Mouse (Mus musculus) frontal cortex, postnatal 25 days (tissue): ENCODE measurements around the gene Snrnp70.

ENCODE experiments used
- DNase-seq, 2 experiments: peaks; one replicate each; pipeline ENCODE4 v3.0.0; 2022; ENCODE audit warnings: low spot score in 2 of 2

Snrnp70 gene

DNA sequence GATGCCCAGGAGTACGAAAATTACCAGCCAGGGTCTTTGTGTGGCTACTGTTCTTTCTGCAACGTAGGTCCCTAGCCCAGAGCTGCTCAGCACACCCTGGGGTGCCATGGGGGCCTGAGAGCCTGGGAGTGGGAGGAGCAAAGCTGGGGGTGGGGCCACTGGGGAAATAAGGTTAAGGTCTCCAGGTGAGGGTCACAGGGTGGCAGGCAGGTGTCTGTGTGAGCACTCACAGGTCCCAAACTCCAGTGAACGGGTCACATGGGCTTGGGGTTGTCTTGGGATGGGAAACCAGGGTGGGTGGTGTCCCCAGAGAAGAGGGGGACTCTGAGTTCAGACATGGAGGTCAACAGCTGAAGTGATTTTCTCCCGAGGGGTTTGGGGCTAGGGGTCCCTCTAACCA, 58.1 kb downstream of the Snrnp70 start:
- DNase-seq = no peak

DNA sequence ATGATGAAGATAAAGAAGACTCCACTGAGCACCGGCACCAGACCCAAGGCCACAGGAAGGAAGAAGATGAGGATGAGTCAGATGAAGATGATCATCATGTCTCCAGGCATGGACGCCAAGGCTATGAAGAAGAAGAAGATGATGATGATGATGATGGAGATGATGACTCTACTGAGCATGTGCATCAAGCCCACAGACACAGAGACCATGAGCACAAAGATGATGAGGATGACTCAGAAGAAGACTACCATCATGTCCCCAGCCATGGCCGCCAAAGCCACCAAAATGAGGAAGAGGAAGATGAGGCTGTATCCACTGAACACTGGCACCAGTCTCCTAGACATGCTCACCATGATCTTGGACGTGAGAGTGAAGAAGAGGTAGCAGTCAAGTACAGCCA, 59.2 kb downstream of the Snrnp70 start:
- no peak for DNase-seq

DNA sequence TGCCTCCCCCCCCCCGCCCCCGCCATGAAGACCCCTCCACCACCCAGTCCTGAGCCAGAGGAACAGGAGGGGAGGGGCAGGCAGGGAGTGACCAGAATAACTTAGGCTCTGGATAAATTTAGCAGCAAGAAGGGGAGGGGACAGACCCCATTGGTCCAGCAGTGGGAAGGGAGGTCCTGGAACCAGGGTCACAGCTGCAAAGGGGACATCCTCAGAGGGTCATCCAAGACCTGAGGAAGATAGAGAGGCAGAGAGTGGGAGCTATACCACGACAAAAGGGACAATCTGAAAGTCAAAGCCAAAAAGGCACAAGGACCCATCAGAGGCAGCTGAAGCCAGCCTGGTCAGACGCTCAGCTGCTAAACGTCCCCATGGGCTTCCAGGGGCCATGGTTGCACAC, 60.5 kb downstream of the Snrnp70 start, which contains the start of gene Hrc:
Hrc (plus strand) TSS at position 235 of the 400 bp plus-strand sequence.
- no peak for DNase-seq

DNA sequence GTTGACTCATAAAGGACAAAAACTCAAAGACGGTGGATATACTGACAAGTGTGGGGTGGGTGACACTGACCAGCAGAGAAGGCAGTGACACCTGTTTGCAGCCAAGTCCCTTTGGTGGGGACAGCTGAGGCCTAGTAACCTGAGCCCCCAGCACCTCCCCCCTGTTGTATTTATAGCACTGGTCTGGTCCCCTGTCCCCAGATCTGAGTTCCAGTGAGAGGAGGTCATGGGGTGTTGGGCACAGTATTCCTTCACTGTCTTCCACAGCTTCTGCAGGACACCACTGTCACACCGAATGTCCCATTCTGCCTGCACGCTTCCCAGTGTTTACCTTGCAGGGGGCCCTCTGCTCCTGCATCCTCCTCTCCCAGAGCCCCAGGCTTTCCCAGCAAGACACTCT, 60.9 kb downstream of the Snrnp70 start:
- DNase-seq = no peak

DNA sequence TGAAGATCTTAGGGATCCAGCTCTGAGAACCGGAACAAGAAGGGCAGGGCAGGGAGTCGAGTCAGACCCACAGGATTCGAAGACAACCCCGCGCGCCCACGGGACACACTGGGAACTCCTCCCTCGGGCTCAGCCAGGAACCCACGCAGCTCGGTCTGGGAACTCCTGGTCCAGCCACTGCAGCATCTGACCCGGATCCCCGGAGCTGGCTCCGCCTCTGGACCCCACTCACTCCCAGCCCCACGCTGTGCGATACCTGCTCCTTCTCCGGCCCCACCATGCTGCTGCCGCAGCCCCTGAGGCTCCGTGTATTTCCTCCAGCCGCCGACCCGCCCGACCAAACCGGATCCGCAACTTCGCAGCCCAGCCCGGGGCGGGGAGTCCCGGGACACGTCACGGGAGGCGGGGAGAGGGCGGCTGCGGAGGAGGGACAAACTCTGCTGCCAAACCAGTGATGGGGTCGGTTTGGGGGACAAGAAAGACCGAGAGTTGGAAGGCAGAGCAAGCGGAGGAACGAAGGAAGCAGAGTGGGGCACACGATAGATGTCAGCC, 62.0 kb downstream of the Snrnp70 start, which contains the start of gene Trpm4:
Trpm4 (minus strand) TSS at position 350 of the 552 bp plus-strand sequence.
- peak; percentile 47 to 59 for DNase-seq

DNA sequence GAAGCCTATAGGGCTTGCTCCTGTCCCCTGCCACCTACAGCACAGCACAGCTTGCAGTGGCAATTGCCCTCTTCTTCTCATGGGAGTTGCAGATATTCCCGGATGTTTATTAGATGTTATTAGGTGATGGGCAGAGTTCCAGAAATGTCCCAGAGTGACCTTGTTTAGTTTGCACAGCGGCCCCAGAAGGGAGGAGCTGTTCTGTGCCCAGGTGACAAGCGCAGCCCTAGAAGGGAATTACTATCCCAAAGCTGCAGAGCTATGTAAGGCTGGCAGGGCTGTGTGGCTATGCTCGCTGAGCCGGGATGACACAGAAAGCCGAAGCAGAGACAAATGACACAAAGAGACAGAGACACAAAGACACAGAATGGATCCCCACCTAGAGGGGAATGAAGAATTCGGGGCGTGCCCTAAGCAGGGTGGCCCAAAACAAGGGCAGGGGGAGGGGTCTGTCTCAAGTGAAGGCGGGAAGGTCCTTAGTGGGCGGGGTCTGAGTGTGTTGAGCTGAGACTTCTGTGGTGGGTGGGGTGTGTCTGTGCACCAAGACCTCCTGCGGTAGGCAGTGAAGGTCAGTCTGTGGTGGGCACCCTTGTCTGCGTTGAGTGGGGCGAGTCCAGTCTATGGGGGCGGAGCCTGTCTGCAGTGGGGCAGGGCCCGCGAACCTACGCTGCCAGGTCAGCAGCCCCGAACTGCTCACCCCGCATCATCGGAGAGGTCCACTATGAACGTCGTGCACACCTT, 62.7 kb downstream of the Snrnp70 start:
- DNase-seq = no peak

DNA sequence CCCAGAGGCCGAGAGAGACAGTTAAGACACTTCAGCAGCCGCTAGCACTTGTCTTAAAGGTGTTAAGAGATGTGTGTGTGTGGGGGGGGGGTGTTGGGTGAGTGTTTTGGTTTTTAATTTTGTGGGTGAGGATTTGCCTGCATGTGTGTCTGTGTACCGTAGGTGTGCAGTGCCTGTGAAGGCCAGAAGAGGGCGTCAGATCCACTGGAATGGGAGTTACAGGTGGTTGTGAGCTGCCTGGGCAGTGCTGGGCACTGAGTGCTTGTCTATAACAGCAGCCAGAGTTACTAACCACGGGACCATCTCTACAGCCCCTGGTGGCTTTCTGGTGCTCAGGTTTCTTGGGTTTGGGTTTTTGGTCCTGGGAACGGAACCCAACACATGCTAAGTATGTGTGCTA, 64.0 kb downstream of the Snrnp70 start:
- no peak for DNase-seq

DNA sequence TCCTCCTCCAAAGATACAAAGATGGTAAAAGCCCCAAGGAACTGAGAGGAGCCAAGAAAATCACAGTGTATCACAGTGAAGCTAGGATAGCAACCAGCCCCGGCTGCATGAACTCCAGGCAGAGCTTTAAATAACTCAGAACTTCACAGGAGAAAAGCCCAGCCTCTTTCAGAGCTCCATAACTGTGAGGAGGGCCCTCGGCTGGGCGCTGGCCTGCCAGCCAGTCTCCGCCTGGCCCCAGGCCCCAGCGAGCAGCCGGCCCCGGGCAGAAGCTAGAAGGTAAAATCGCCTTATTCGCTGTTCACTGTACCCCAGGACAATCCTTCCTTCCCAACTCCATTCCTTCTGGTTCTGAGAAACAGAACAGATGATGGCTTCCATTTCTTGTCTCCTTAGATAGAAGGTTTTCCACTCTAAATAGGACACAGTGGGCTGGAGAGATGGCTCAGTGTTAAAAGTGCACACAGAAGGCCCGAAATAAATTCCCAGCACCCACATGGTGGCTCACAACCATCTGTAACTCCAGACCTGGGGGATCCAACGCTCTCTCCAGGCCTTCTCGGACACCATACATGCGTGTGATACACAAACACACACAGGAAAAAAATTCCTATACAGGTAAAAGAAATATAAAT, 66.6 kb downstream of the Snrnp70 start:
- DNase-seq = no peak
